20 mouse cellular contexts compared by ENCODE assay signal in genomic region chr10:8446972-8447371, GRCm38 (mm10).
"Had no signal": no experiment of that assay in that cellular context is flagged by ENCODE, and none has a peak within 500 bp of the region (broad histone marks: within the 10 kb centered on the region; RNA-seq: fewer than 3 reads in every experiment).

No protein-coding gene starts in this region.

- H3K4me3 ChIP-seq: heart, embryonic 10.5 days; heart, embryonic 12.5 days; hindbrain, embryonic 13.5 days; hindbrain, embryonic 15.5 days; kidney, embryonic 15.5 days; limb, embryonic 13.5 days; limb, embryonic 15.5 days; liver, embryonic 13.5 days had no signal

- H3K4me1 ChIP-seq: heart, embryonic 10.5 days; heart, embryonic 12.5 days; hindbrain, embryonic 13.5 days; hindbrain, embryonic 15.5 days; liver, embryonic 13.5 days had no signal

- DNase-seq: gastrocnemius, postnatal 14 days; gastrocnemius, postnatal 36 days; heart, adult 18-20 months; heart, postnatal 10 days; heart, postnatal 36 days; kidney, adult 11 months; kidney, postnatal 14 days; kidney, postnatal 36 days; layer of hippocampus, postnatal 36 days; left cerebral cortex, postnatal 4 days; liver, embryonic 13.5 days had no signal

- H3K27ac ChIP-seq: heart, embryonic 10.5 days; hindbrain, embryonic 13.5 days; hindbrain, embryonic 15.5 days; hindbrain, postnatal 0 days; kidney, embryonic 15.5 days; kidney, postnatal 0 days; limb, embryonic 13.5 days; limb, embryonic 15.5 days; liver, embryonic 13.5 days had no signal
